Mouse (Mus musculus) forebrain, embryonic 11.5 days (tissue): ENCODE measurements at regions not wholly inside any gene's neighbourhood (a gene's known extent, or its start where the extent isn't known, plus 50 kb on each side); places are given as distances from the start of the nearest gene placed in this dataset.

Experiments
- ATAC-seq: fragments of 200-750 bp; cut with Nextera tagmentation; replicated peaks from 2 replicates; pipeline ENCODE4 v1.8.0; 2017; ENCODE audit warnings: moderate TSS enrichment; ENCODE audit not compliant: low FRiP score
- DNase-seq: peaks from one replicate; pipeline ENCODE4 v3.0.0-alpha.2; 2017; ENCODE audit warnings: low spot score
- H3K27ac ChIP-seq: fragments of 300-500 bp; sonication (generic); 2 replicates; pipeline ENCODE4 v1.5.1; 2014; ENCODE audit warnings: low read depth, low read length
- H3K27me3 ChIP-seq: fragments of 300-500 bp; sonication (generic); 2 replicates; pipeline ENCODE4 v1.6.1; 2014; ENCODE audit warnings: mild to moderate bottlenecking, low read length, mixed read lengths; ENCODE audit not compliant: control insufficient read depth, insufficient read depth
- H3K36me3 ChIP-seq: fragments of 300-500 bp; sonication (generic); 2 replicates; pipeline ENCODE4 v1.6.1; 2014; ENCODE audit warnings: mild to moderate bottlenecking, low read length, moderate library complexity, mixed read lengths; ENCODE audit not compliant: control insufficient read depth, insufficient read depth
- H3K4me1 ChIP-seq: fragments of 300-500 bp; sonication (generic); replicated peaks from 2 replicates; pipeline ENCODE4 v1.6.1; 2014; ENCODE audit warnings: low read length, mixed read lengths; ENCODE audit not compliant: control insufficient read depth, insufficient read depth
- H3K4me2 ChIP-seq: fragments of 300-500 bp; sonication (generic); 2 replicates; pipeline ENCODE4 v1.6.1; 2014; ENCODE audit warnings: low read depth, mild to moderate bottlenecking, low read length, moderate library complexity, mixed read lengths; ENCODE audit not compliant: severe bottlenecking
- H3K4me3 ChIP-seq: fragments of 300-500 bp; sonication (generic); 2 replicates; pipeline ENCODE4 v1.5.1; 2014; ENCODE audit warnings: low read depth, low read length
- H3K9ac ChIP-seq: fragments of 300-500 bp; sonication (generic); 2 replicates; pipeline ENCODE4 v1.6.1; 2014; ENCODE audit warnings: low read length
- H3K9me3 ChIP-seq: fragments of 300-500 bp; sonication (generic); 2 replicates; pipeline ENCODE4 v1.6.1; 2016; ENCODE audit warnings: low read length, mixed read lengths; ENCODE audit not compliant: control insufficient read depth
- WGBS: fragments of 180-500 bp; shearing (Covaris S2); extraction: QIAGEN DNeasy Blood & Tissue Kit; methylation state at CpG from one replicate; pipeline ENCODE4 v1.1.7; 2014; 5-methylcytosine and 5-hydroxymethylcytosine counted together

DNA sequence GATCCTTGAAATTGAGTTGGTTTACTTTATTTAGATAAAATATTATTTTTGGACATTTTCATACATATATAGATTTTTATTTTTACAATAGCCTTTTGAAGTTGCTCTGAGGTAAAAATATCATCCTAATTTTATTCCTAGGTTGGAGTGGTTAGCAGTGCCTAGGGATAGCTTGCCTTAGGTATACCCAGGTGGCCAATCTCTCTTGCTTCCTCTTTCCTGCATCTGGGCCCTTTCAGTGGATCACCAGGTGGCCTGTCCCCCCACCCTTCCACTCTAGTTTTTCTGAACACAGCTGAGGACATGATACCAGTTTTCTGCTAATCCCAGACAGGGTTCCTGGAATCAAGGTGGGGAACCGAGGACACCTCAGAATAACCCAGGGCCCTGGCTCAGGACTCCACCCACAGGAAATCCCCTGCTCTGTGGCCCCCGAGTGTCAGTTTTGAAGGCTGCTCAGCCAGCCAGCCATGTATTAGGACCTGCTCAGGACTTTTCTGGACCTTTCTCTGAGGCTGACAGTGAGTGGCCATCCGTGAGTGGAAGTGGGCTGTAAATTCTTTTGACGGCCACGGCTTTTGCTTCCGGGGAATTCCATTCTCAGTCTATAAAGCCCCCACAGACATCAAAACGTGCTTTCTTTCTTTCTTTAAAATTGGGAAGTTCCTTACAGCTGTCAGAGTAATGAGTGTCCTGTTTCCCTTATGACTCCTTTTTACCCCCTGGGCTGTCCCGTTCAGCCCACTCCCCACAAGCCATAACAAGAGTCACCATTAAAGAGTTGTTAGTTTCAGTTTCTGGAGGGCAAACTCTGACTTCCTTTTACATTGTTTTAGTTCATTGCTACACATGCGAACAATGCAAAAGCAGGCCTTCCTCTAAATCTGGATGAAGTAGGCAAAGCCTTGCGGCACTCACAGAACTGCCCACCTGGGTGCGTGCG lies 87.8 kb upstream of the Ccnd2 start:
- Histone ChIP-seq H3K4me2 (no peak overlapping the region), H3K36me3 (no peaks in the 10 kb centered on the region), H3K9ac (no peak overlapping the region), H3K4me3 (no peak overlapping the region), H3K4me1 (no peaks in the 10 kb centered on the region), H3K9me3 (no peaks in the 10 kb centered on the region), H3K27me3 (no peaks in the 10 kb centered on the region), H3K27ac (no peak overlapping the region)
- ATAC-seq: no peak
- WGBS: 85% methylated on average over 12 of the region's 12 CpGs
- DNase-seq: no peak

DNA sequence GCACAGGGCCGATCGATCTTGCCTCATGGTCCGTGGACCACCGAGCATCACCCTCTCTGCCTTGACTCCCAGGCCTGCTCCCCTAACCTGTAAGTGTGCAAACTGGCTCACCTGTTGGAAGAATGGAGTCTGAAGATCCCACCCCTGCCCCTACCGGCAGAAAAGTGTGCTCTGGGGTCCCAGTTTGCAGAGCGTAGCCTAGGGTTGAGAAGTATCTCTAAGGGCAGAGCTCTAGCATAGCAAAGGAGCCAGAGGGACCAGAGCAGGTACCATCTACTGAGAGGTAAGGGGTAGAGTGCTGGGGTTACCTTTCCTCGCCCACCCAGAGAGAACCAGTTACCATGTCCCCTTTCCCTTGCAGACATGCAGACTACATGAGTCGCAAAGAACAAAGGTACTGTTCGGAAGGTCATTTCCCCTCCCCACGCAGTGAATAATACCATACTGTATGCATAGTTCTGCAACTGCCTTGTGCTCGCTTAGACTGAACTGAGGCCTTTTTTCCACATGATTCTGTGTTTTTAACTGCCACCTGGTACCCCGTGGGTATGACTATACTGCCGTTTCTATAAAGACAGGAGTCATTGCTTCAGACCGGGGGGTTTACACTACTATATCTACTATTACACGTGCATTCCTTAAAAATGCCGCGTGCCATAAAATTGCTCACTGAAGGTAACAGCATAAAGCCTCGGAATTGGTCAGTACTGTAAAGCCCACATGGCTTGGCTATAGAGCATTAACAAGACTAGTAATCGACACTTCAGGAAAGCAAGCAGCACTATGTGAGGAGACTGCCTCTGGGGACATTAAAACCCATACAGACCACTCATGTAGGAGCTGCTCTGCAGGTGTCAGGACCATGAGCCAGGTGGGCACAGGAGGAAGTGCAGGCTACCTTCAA lies 88.7 kb upstream of the Ccnd2 start:
- Histone ChIP-seq H3K9ac (no peak overlapping the region), H3K27me3 (no peaks in the 10 kb centered on the region), H3K4me2 (no peak overlapping the region), H3K36me3 (no peaks in the 10 kb centered on the region), H3K27ac (no peak overlapping the region), H3K4me1 (no peaks in the 10 kb centered on the region), H3K9me3 (no peaks in the 10 kb centered on the region), H3K4me3 (no peak overlapping the region)
- ATAC-seq: no peak
- 93% methylated on average over 19 of the region's 19 CpGs for WGBS
- DNase-seq: no peak

DNA sequence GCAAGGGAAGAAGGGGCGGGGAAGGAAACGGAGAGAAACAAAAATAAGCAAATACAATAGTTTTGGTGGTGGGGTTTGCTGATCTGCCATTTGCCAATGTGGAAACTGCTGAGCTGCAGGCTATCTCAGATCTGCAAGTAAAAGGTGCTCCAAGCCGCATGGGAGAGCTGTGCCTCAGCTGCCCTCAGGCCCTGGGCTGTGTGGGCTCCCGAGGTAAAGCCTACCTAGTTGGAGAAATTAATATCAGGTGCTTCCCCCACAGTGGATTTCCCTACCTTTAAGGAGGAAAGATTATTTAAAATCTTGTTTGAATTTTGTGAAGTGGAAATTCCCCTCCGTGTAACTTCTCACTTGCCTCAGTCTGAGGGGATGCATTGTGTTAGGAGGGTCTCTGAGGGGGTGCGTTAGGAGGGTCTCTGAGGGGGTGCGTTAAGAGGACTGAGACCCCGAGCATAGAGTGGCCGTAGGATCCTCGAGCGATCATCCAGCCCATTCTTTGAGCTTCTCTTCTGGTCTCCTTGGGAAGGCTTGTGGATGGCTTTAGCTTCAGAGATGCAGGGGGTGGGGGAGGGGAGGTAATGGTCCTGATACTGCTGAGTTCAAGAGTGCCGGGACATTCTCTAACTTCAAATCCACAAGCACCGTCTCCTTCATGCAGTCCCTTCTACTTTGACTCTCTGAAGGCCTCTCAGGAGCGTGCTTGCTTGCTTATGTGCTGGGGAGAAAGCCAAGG lies 89.9 kb upstream of the Ccnd2 start:
- no peak overlapping the region for H3K4me3 ChIP-seq
- no peak overlapping the region for H3K4me2 ChIP-seq
- ATAC-seq (no peak), DNase-seq (no peak)
- H3K9me3 ChIP-seq: no peaks in the 10 kb centered on the region
- no peak overlapping the region for H3K27ac ChIP-seq
- no peaks in the 10 kb centered on the region for H3K4me1 ChIP-seq
- no peak overlapping the region for H3K9ac ChIP-seq
- no peaks in the 10 kb centered on the region for H3K36me3 ChIP-seq
- no peaks in the 10 kb centered on the region for H3K27me3 ChIP-seq
- WGBS: 73% methylated on average over 14 of the region's 14 CpGs

DNA sequence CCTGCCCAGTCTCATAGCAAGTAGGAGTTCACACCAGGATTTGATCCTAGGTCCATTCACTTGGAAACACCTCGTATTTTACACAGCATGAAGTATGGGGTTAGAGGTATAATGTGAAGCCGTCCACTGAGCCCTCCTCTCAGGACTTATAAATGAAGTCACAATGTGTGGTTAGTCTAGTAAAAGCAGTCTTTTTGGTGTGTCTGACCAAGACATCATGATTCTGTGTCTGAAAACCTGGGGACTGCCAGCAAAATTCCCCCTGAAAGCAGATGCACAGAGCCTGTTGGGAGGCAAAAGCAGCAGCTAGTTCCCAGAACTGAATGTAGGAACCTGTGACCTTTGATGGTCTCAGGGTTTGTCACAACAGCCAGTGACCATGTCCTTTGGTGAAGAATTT lies 91.0 kb upstream of the Ccnd2 start:
- DNase-seq (no peak), ATAC-seq (no peak)
- H3K27me3 ChIP-seq: no peaks in the 10 kb centered on the region
- H3K4me2 ChIP-seq: no peak overlapping the region
- H3K4me3 ChIP-seq: no peak overlapping the region
- H3K9me3 ChIP-seq: no peaks in the 10 kb centered on the region
- H3K9ac ChIP-seq: no peak overlapping the region
- H3K4me1 ChIP-seq: no peaks in the 10 kb centered on the region
- 74% methylated on average over 2 of the region's 2 CpGs for WGBS
- no peaks in the 10 kb centered on the region for H3K36me3 ChIP-seq
- no peak overlapping the region for H3K27ac ChIP-seq

DNA sequence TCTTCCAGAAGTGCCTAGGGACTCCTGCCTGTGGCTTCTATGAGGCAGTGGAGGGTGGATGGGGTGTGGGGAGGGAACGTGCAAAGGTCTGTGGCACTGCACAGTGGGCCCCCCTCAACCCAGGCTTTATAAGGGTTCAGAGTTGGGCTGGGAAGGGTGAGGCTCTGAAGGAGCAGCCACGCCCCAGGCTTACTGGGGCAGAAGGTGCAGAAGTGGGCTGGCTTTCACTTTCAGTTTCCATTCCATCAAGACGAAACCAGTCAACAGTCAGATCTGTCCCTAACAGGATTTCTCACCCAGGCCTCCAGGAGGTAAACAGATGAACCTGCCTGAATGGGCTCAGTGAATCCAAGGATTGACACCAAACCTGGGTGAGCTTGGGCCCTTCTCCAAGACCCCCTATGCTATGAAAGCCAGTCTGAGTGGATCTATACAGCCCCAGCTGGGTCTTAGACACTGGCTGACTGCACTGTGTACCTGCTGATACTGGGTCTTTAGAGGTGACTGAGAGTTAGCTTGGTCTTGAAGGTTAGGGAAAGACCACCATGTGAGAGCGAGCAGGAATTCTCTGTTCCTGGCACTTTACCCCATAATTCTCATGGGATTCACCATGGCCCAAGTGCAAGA lies 93.9 kb upstream of the Ccnd2 start:
- ATAC-seq (no peak), DNase-seq (no peak)
- Histone ChIP-seq H3K4me1 (peaks cover 9% of the 10 kb centered on the region), H3K27ac (no peak overlapping the region), H3K4me2 (no peak overlapping the region), H3K4me3 (no peak overlapping the region), H3K9me3 (no peaks in the 10 kb centered on the region), H3K27me3 (no peaks in the 10 kb centered on the region; the same call in 1 of the 2 replicates), H3K36me3 (no peaks in the 10 kb centered on the region), H3K9ac (no peak overlapping the region)
- WGBS: 84% methylated on average over 4 of the region's 4 CpGs

DNA sequence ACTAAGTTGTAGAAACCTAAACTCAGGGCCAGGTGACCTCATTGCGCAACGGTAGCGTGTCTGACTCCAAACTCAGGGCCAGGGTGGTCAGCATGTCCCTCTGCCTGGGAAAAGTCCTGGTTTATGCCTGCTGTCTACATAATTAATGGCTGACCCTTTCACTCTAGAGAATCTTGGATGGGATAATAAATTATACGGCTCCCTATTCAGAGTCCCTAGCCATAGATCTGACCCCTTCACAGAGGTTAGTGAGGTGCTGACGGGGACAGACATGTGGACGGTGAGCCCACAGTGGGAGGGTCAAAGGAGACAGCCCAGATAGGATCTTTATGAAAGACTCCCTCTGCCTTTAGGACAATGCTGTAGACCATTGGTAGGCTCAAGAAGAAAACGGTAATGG lies 94.7 kb upstream of the Ccnd2 start:
- ATAC-seq: no peak
- no peak overlapping the region for H3K4me2 ChIP-seq
- no peaks in the 10 kb centered on the region for H3K36me3 ChIP-seq
- H3K4me1 ChIP-seq: peaks cover 17% of the 10 kb centered on the region
- DNase-seq: peak; percentile 44
- no peaks in the 10 kb centered on the region; the same call in 1 of the 2 replicates for H3K27me3 ChIP-seq
- no peak overlapping the region for H3K9ac ChIP-seq
- no peak overlapping the region for H3K4me3 ChIP-seq
- 88% methylated on average over 7 of the region's 7 CpGs for WGBS
- H3K9me3 ChIP-seq: no peaks in the 10 kb centered on the region
- no peak overlapping the region for H3K27ac ChIP-seq

DNA sequence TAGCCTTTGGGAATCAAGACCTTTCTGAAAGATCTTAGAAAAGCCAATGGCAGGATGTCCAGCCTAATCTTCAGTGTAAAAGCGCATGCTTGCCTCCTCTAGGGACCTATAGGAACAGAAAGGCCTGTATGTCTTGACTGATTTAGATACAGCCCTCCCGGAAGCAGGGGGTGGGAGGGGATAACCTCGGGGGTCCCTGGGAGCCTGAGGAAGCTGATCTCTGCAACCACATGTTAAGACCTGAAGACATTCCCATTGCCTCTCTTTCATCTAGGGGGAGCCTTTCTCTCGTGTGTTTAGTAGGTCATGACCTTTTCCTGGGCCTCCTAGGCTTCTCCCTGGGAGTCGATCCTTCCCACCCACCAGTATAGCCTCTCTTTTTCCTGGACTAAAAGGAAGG lies 95.3 kb upstream of the Ccnd2 start:
- ATAC-seq: no peak
- Histone ChIP-seq H3K4me2 (no peak overlapping the region), H3K36me3 (no peaks in the 10 kb centered on the region), H3K4me1 (peaks cover 23% of the 10 kb centered on the region), H3K4me3 (no peak overlapping the region), H3K27ac (no peak overlapping the region), H3K9ac (no peak overlapping the region), H3K27me3 (no peaks in the 10 kb centered on the region; the same call in 1 of the 2 replicates), H3K9me3 (no peaks in the 10 kb centered on the region)
- WGBS: 26% methylated on average over 5 of the region's 5 CpGs
- peak; percentile 24 for DNase-seq
